Mouse (Mus musculus) myocyte (in vitro differentiated cells): ENCODE data around the gene Efcab8. TPM values are rescaled to one million over a fixed set of nuclear protein-coding genes. Genes with fewer than 3 reads are reported as not detected.

Experiments
- H3K27me3 ChIP-seq: one replicate; pipeline ENCODE4 v1.6.1; 2011; ENCODE audit not compliant: control insufficient read depth, insufficient read depth, insufficient read length
- H3K36me3 ChIP-seq: one replicate; pipeline ENCODE4 v1.6.1; 2011; ENCODE audit not compliant: control insufficient read depth, insufficient read depth
- H3K4me2 ChIP-seq: one replicate; pipeline ENCODE4 v1.6.1; 2011; ENCODE audit warnings: low read depth, control low read depth
- H3K4me3 ChIP-seq: one replicate; pipeline ENCODE4 v1.5.1; 2011; ENCODE audit warnings: mild to moderate bottlenecking, control low read depth, moderate library complexity
- H3K79me2 ChIP-seq: one replicate; pipeline ENCODE4 v1.6.1; 2011; ENCODE audit not compliant: control insufficient read depth, insufficient read depth
- H3ac ChIP-seq: one replicate; pipeline ENCODE4 v1.6.1; 2011; ENCODE audit not compliant: control insufficient read depth, insufficient read length
- CEBPB ChIP-seq: IDR thresholded peaks from 2 replicates; pipeline ENCODE4 v1.6.1; 2011; ENCODE audit warnings: mild to moderate bottlenecking, moderate library complexity; ENCODE audit not compliant: poor library complexity, insufficient read depth, severe bottlenecking
- E2F4 ChIP-seq: IDR thresholded peaks from one replicate; pipeline ENCODE4 v1.6.1; 2011; ENCODE audit warnings: mild to moderate bottlenecking, control low read depth, moderate library complexity; ENCODE audit not compliant: insufficient read depth
- MAX ChIP-seq: IDR thresholded peaks from one replicate; pipeline ENCODE4 v1.6.1; 2011; ENCODE audit warnings: low read depth, mild to moderate bottlenecking, control low read depth
- MYOD1 ChIP-seq, 3 experiments: IDR thresholded peaks; one replicate each; pipeline ENCODE4 v1.6.1; 2011; ENCODE audit warnings: control low read depth in 2 of 3, low read depth in 2 of 3, mild to moderate bottlenecking in 2 of 3, moderate library complexity in 1 of 3; ENCODE audit not compliant: insufficient read length in 2 of 3, control insufficient read depth in 1 of 3
- MYOG ChIP-seq, 3 experiments: IDR thresholded peaks; one replicate each; pipeline ENCODE4 v1.6.1; 2011; ENCODE audit warnings: control low read depth in 2 of 3, low read depth in 2 of 3, mild to moderate bottlenecking in 2 of 3; ENCODE audit not compliant: insufficient read length in 2 of 3, control insufficient read depth in 1 of 3, insufficient read depth in 1 of 3
- POLR2A ChIP-seq: IDR thresholded peaks from one replicate; pipeline ENCODE4 v1.6.1; 2011; ENCODE audit warnings: low read depth, mild to moderate bottlenecking, control low read depth, moderate library complexity; ENCODE audit not compliant: insufficient read length
- POLR2AphosphoS2 ChIP-seq: IDR thresholded peaks from one replicate; pipeline ENCODE4 v1.6.1; 2011; ENCODE audit warnings: low read depth, control low read depth; ENCODE audit not compliant: insufficient read length
- REST ChIP-seq: IDR thresholded peaks from one replicate; pipeline ENCODE4 v1.6.1; 2011; ENCODE audit warnings: mild to moderate bottlenecking, control low read depth, moderate library complexity; ENCODE audit not compliant: insufficient read depth, insufficient read length
- SRF ChIP-seq: IDR thresholded peaks from one replicate; pipeline ENCODE4 v1.6.1; 2011; ENCODE audit warnings: low read depth; ENCODE audit not compliant: control insufficient read depth, insufficient read length
- TCF12 ChIP-seq: IDR thresholded peaks from one replicate; pipeline ENCODE4 v1.6.1; 2011; ENCODE audit warnings: mild to moderate bottlenecking, control low read depth; ENCODE audit not compliant: poor library complexity, insufficient read depth, severe bottlenecking
- TCF3 ChIP-seq: IDR thresholded peaks from one replicate; pipeline ENCODE4 v1.6.1; 2011; ENCODE audit warnings: low read depth, control low read depth; ENCODE audit not compliant: insufficient read length
- USF1 ChIP-seq: IDR thresholded peaks from one replicate; pipeline ENCODE4 v1.6.1; 2011; ENCODE audit warnings: low read depth, mild to moderate bottlenecking, control low read depth, moderate library complexity
- polyA plus RNA-seq: library from polyadenylated mRNA; unstranded; fragments of >200 nt; fragmentation: generic; extraction: Trizol; gene quantifications from one replicate; pipeline ENCODE4 v1.2.1, GENCODE M21; 2012; ENCODE audit warnings: missing spikeins

The Efcab8 gene
- polyA plus RNA-seq, 1 experiment: 0.04 TPM

DNA sequence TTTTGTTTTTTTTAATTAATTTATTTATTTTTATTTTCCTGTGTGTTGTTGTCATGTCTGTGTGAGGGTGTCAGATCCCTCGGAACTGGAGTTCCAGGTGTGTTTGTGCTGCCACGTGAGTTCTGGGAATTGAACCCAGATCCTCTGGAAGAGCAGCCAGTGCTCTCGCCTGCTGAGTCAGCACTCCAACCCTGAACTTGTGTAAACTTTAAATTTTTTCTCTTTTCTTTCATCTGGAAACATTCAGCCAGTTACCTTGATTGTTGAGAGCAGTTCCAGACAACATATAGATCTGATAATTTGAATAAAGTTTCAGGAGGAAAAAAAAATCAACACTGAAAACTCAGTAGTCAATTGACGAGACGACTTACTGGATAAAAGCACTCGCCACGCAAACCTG, 49.0 kb downstream of the Efcab8 start:
- no peak overlapping the region for H3K4me2 ChIP-seq
- H3K36me3 ChIP-seq: no peaks in the 10 kb centered on the region
- no peak for TF ChIP-seq POLR2AphosphoS2
- no peak for TF ChIP-seq REST
- TF ChIP-seq TCF3: no peak
- no peak for TF ChIP-seq MYOG (IDR thresholded peaks at IDR 0.05; ENCODE audit: control insufficient read depth in 1 of 3, insufficient read depth in 1 of 3, insufficient read length in 2 of 3, low read depth in 2 of 3)
- no peak for TF ChIP-seq E2F4
- no peaks in the 10 kb centered on the region for H3K79me2 ChIP-seq
- H3K4me3 ChIP-seq: no peak overlapping the region
- H3K27me3 ChIP-seq: peaks cover 7% of the 10 kb centered on the region
- H3ac ChIP-seq: no peak overlapping the region

DNA sequence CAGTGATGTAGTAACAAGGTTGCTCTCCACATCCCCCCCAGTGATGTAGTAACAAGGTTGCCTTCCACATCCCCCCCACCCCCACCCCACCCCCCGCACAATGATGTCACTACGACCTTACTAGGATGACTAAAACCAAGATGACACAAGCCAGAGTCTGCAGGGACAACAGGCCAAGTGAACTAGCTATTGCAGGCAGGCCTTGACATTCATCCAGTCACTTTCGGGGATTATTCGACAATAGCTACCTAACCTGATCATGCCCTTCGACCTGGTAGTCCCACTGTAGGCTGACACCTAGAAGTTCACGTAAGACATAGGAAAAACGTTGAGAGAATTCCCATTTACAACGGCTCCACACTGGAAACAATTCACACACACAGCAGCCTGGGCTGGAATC, 53.6 kb downstream of the Efcab8 start:
- Histone ChIP-seq H3K27me3 (peaks cover 7% of the 10 kb centered on the region), H3K36me3 (no peaks in the 10 kb centered on the region), H3K79me2 (no peaks in the 10 kb centered on the region), H3K4me2 (no peak overlapping the region), H3ac (no peak overlapping the region), H3K4me3 (no peak overlapping the region)
- TF ChIP-seq MYOG (IDR thresholded peaks at IDR 0.05; ENCODE audit: control insufficient read depth in 1 of 3, insufficient read depth in 1 of 3, insufficient read length in 2 of 3, low read depth in 2 of 3) (no peak), USF1 (no peak), REST (no peak), TCF12 (no peak), CEBPB (no peak), MAX (no peak), SRF (no peak), MYOD1 (IDR thresholded peaks at IDR 0.05; ENCODE audit: control insufficient read depth in 1 of 3, insufficient read length in 2 of 3, low read depth in 2 of 3) (no peak)

DNA sequence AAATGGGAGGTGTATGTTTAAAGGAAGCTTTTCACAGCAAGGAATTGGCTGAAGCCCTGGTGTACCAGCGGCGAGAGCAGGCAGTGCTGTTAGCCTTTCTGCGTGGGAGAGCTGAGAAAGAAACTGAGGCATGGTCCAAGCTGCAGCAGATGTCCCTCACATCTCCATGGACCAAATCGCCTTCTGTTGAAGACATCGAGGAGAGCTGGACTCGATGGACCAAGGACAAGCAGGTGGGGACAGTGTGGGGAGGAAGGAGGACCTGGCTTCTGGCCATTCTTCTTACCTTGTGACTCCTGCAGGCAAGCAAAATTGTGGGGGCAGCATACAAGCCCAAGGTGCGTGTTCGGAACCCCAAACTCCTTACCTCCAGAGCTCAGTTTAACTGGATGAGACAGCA, 63.1 kb downstream of the Efcab8 start:
- no peaks in the 10 kb centered on the region for H3K79me2 ChIP-seq
- H3K36me3 ChIP-seq: no peaks in the 10 kb centered on the region
- no peak overlapping the region for H3K4me2 ChIP-seq
- no peak overlapping the region for H3ac ChIP-seq
- no peak for TF ChIP-seq POLR2A
- no peak for TF ChIP-seq POLR2AphosphoS2
- TF ChIP-seq E2F4: no peak
- no peak for TF ChIP-seq REST
- no peak for TF ChIP-seq SRF
- no peak for TF ChIP-seq MYOD1 (IDR thresholded peaks at IDR 0.05; ENCODE audit: control insufficient read depth in 1 of 3, insufficient read length in 2 of 3, low read depth in 2 of 3)
- no peak for TF ChIP-seq TCF3
- no peak for TF ChIP-seq MAX
- no peak for TF ChIP-seq TCF12
- TF ChIP-seq MYOG (IDR thresholded peaks at IDR 0.05; ENCODE audit: control insufficient read depth in 1 of 3, insufficient read depth in 1 of 3, insufficient read length in 2 of 3, low read depth in 2 of 3): no peak
- TF ChIP-seq USF1: no peak
- TF ChIP-seq CEBPB: no peak
- H3K27me3 ChIP-seq: no peaks in the 10 kb centered on the region
- H3K4me3 ChIP-seq: no peak overlapping the region

DNA sequence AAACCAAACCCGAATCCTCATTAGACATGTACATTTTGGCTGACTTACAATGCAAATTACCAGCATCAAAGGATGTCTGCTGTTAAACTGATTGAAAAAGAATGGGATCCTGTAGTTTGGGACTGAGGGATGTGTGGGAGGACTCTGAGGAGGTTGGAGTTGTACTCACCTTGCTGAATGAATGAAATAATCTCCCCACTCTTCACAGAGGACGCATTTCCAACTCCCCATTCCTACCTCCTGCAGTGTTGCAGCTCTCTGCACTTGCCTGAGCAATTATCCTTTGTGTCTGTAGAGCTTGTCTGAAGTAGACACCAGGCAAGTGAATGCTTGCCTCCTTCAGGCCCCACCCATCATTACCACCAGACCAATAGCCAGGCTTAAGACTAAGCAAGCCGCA, 68.7 kb downstream of the Efcab8 start:
- Histone ChIP-seq H3ac (no peak overlapping the region), H3K4me3 (no peak overlapping the region), H3K36me3 (no peaks in the 10 kb centered on the region), H3K27me3 (no peaks in the 10 kb centered on the region), H3K4me2 (no peak overlapping the region), H3K79me2 (no peaks in the 10 kb centered on the region)
- no peak for TF ChIP-seq MYOD1 (IDR thresholded peaks at IDR 0.05; ENCODE audit: control insufficient read depth in 1 of 3, insufficient read length in 2 of 3, low read depth in 2 of 3)
- no peak for TF ChIP-seq MAX
- TF ChIP-seq TCF3: no peak
- TF ChIP-seq POLR2AphosphoS2: no peak
- TF ChIP-seq TCF12: no peak
- TF ChIP-seq E2F4: no peak
- TF ChIP-seq REST: no peak
- no peak for TF ChIP-seq USF1
- no peak for TF ChIP-seq SRF
- TF ChIP-seq CEBPB: no peak
- TF ChIP-seq MYOG (IDR thresholded peaks at IDR 0.05; ENCODE audit: control insufficient read depth in 1 of 3, insufficient read depth in 1 of 3, insufficient read length in 2 of 3, low read depth in 2 of 3): no peak
- TF ChIP-seq POLR2A: no peak

DNA sequence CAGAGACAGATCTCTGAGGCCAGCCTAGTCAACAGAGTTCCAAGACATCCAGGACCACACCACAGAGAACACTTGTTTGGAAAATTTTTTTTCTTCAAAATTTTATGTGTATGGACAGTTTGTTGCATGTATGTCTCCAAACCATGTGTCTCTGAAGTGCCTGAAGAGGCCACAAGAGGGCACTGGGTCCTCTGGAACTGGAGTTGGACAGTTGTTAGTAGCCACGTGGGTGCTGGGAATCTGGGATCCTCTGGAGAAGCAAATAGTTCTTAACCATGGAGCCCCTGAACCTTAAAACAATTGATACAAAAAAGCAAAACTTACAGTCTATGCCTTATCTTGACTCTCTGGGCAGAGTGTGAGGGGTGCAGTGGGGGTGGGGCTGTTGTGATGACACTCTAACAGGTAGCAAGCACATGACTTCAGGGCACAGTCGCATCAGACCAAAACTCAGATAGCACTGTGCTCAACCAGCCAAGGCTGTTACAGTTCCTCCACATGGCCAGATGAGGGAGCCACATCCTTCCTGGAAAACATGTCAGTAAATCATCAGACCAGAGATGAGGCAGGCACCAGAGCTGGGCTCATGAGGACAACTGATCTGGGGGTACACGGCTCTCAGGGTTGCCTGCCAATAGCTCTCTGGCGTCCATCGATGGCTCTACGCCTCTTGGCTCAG, 70.8 kb downstream of the Efcab8 start:
- Histone ChIP-seq H3K36me3 (no peaks in the 10 kb centered on the region), H3K4me2 (no peak overlapping the region), H3K4me3 (no peak overlapping the region), H3K27me3 (no peaks in the 10 kb centered on the region), H3ac (no peak overlapping the region), H3K79me2 (no peaks in the 10 kb centered on the region)
- TF ChIP-seq MAX (no peak), CEBPB (no peak), TCF3 (no peak), SRF (no peak)
